Mouse (Mus musculus) left cerebral cortex, postnatal 25 days (tissue): ENCODE results near the gene Tspan18. TPM values are rescaled to one million over a fixed set of nuclear protein-coding genes. Genes with fewer than 3 reads are reported as not detected.
A peak's percentile ranks its signal among the peaks of the same experiment; 100 is the strongest.

Experiments used
- DNase-seq, 2 experiments: peaks; one replicate each; pipeline ENCODE4 v3.0.0; 2022; ENCODE audit warnings: low spot score in 2 of 2, mixed read lengths in 1 of 2
- intact Hi-C: fragments of 180-260 bp; cut with DNase I; formaldehyde crosslinking; loops from one replicate; pipeline ENCODE4 v1.15.1; 2025
- total RNA-seq, 2 experiments: library from RNA; stranded (reverse); gene quantifications; 2 replicates each; pipeline ENCODE4 v1.2.3; 2021

The Tspan18 gene
- total RNA-seq, 2 experiments from 2014 or later: 1.9 to 2.2 TPM

DNA sequence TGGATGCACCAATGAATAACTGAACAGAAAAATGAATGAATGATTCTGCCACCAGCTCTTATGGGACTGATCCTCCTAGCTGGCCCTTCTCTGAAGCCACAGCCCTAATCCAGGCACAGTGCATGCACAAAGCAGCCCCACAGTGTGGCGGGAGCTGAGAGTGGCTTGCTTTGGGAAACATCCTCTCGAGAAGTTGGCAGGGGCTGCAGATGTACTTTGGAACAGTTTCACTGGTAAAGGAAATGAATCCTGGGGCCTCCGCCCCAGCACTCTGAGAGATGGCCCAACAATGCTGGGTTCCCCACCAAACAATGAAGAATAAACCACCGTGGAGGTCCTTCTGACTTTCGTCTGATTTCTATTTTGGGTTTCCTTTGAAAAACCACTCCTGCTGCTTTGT lies 64.2 kb downstream of the Tspan18 start:
- no peak for DNase-seq
- intact Hi-C loops: no loop called here

DNA sequence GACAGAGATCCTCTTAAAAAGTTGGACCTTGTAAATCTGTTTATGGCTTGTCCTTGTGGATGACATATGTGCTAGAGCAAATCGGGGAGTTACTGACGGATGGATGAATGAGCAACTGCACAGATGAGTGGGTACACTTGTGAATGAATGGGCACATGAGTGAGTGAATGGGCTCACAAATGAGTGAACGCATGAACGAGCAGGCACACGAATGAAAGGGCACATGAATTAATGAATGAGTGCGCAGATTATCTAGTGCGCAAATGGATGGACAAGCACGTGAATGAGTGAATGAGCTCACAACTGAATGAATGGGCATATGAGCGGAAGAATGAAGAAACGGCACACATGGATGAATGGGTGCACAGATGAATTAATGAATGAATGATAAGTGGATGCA lies 64.7 kb downstream of the Tspan18 start:
- intact Hi-C loops: no loop called here
- no peak for DNase-seq

DNA sequence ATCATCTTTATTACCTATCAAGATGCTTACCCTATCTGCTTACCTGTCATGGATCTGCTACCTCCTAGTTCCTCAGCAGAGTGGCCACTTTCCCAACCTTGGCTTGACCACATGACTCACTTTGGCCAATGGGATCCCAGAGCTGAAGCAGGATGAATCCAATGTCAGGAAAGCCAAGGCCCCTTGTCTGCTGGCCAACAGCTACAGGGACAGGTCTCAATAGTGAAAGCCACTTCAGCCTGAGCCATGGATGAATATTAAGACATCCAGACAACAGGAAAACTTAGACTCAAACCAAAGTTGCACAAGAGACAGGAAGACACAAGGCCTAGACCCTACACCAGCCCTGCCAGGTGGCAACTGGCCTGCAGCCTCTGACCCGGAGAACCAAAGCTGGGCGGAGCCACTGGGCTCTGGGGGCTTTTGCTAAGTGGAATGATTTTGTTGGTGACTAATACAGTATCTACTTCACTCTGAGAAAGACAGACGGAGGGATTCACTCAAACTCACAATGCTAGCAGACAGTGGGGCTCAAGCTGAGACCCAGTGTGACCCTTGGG lies 65.5 kb downstream of the Tspan18 start:
- intact Hi-C loops: no loop called here

DNA sequence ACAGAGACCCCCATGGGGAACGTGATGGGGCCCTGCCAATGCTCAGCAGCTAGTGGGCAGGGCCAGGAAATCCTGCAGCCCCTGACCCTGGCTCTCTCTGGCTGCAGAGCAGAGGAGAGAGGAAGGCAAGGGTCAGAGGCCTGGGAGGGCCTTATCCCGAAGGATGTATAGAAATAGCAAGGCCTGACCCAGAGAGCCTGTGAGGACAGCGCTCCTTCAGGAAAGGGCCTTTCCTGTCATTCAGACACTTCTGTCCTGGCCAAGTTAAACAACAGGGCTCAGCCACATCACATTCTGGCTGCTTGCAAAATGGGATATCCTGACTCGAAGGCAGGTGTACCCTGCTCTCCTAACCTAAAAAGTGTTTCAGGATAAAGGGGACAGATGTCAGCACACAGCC lies 66.5 kb downstream of the Tspan18 start:
- intact Hi-C loops: no loop called here
- no peak for DNase-seq

More for the DNA sequence above, 65.5 kb downstream of the Tspan18 start:
- DNase-seq: no peak

DNA sequence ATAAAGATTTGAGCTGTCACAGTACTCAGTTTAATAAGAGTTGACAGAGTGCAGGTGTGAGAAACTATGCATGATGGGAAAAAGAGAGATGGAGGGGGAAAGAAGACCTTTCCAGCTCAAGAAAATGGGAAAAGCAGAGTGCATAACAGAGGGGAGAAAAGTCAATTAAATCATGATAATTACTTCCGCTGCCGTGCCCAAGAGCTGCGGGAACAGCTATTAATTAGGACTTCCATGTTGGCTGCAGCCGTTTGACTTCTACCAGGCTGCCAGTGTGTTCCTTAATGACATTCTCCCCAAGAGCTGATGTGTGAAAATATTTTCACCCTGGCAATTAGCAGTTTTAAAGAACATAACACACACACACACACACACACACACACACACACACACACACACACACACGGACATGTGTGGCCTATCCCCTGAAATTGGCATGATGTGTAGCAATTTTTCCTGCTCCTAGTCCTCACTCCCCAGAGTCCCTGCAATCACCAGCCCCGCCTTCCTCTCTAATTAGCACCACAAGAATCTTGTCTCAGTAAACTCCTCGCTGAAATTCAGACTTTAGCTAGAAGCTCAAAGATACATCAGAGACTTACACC lies 67.6 kb downstream of the Tspan18 start:
- intact Hi-C loops: no loop called here
- DNase-seq: no peak

DNA sequence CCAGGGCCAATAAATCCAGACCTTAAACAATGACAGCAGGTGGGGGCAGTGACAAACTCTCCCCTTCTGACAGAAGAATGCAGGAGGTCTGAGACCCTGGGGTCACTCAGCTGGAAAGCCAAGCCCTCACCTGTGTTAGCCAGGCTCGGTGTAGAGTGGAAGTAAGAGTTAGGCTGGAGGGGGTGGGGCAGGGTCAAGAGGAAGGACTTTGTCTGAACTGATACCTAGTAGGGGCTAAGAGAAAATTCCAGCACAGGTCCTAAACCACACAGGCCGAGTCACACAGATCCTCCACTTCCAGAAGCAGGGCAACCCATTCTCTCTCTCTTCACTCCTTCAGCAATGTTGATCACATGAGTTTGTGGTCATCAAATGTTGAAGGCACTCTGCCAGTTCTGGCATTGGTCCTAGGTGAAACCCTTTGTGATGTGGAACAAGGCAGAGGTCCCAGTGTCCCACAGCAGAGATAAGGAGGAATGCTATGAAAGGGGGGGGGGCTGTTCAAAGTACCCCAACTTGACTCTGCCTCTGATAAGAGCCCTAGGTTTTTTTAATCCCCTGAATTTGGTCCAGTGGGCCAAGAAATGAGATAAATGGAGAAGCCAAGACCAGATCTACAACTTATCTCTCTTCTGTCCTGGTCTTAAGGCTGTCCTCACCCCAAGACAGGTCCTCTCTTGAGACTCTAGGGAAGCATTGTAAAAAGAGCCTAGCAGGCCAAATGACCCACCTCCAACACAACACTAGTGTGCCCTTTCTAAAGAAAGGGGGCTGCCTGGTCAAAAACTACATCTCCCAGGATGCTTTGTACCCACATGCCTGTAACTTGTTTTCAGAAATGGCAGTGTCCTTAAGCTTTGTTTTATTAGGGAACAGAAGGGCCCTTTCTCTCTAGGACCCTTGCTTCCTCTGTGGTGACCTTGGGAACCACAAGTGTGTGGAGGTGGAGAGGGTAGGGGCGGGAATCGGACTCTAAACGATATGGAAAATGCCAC lies 71.7 kb downstream of the Tspan18 start:
- DNase-seq: no peak
- intact Hi-C loops: no loop called here

DNA sequence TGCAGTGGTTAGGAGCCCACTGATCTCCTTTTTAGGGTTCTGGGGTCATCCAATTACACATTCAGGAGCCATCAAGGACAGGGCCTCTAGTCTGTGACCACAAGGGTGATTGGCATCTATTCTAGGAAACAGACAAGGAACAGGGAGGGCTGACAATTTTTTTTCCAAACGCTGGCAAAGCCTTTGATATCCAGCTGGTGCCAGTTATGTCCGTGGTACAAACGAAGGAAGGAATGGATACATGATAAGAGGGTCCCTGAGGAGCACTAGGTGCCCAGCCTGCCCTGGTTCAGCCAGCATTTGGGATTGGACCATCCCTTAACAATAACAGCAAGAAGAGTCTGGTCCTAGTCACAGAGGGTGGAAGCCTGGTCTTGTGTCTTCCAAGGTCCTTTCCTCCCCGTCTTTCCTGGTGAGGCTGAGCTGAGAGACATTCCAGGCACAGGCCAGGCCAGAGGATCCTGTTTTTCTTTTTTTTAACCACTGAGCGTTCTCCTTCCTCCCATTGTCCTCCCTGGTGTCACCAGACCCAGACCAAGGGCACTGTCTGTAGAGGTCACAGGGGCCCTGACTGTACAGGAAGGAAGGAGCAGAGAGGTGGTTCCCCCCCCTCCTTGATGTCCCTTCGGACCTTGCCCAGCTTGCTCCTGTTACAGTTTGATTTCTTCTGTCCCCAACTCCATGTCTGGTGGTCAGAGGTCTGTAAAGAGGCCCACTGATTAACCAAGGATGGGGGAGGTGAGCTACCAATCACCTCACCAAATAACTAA lies 72.6 kb downstream of the Tspan18 start:
- intact Hi-C loops: no loop called here
- no peak for DNase-seq

DNA sequence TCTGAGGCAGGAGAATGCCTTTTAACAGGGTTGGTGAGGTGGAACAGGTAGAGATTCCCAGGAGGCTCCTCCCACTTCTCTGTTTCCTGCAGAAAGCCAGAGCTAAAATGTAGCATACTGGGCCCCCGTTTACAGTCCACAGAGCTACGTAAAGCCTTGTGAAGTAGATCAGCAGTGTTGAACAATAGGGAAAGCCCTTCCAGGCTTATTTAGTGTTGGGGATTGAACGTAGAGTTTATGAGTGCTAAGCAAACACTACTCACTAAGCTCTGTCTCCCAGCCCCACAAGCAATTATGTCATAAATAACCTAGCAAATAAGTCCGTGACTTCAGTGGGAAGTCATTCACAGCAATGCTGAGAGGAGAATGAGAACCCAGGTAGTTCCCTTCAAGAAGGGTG lies 76.7 kb downstream of the Tspan18 start:
- DNase-seq: no peak
- intact Hi-C loops: no loop called here

DNA sequence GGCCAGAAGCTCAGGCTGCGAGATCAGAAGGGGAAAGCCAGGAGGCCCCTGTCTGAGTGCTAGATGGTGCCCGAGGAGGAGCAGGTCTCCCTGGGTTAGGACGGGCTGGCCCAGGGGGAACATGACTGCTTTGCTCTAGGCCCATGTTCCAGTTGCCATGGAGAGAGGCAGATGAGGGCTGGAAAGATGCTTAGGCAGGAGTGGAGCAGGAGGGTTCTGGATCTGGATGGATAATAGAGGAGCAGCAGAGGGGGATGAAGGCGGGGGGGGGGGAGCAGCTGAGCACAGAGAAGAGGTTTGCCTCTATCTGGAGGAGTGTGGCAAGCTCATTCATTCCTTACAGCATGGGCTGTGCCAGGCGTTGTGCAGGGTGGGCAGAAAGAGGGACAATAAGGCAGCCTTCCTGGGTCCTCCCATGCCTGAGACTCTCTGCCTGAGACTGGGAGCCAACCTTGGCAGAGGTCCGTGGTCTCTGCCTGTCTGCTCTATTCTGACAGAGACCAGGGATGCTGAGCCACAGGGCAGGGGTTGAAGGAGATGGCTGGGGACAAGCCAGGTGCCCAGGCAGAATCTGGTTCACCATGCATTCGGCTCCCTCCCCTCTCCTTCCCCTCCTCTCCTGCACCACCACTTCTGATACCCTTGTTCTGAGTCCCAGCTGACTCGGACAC lies 77.4 kb downstream of the Tspan18 start:
- intact Hi-C loops: no loop called here
- no peak for DNase-seq

DNA sequence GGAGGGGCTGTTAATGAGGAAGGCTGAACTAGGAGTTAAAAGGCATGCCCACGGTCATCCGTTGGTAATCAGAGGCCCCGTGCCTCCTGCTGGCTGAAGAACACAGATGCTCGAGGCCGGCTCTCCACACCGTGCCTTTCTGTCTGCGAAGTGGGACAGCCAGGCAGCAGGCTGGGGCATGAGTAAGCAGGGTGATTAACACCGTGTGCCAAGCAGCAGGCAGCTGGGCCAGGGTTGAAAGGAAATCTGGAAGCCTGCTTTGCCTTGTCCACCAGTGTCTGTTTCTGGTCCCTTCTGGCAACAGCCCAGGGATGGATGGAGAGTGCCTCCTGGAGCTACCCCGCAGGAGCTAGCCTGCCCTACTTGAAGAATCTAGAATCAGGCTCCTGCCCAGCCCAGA lies 81.9 kb downstream of the Tspan18 start:
- peak in 1 of 2 experiments; percentile 49 for DNase-seq
- intact Hi-C loops: no loop called here

DNA sequence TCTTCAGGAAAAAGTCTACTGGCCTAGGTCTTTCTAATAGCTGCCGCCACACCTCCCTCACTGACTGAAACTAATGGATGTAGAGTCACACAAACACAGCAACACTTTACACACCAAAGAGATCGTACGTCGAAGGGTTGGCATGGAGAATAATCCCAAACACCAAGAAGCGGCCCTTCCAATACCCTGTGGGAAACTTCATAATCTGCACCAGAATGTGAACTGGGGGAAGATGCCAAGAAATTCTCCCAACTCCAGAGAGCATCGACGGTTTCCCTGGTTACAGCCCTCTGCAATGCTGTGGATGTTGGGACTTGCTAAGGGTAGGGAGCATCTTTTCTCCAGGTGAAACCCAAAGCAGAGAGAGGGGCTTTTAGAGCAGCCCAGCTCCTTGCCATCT lies 83.7 kb downstream of the Tspan18 start:
- intact Hi-C loops: no loop called here
- no peak for DNase-seq

DNA sequence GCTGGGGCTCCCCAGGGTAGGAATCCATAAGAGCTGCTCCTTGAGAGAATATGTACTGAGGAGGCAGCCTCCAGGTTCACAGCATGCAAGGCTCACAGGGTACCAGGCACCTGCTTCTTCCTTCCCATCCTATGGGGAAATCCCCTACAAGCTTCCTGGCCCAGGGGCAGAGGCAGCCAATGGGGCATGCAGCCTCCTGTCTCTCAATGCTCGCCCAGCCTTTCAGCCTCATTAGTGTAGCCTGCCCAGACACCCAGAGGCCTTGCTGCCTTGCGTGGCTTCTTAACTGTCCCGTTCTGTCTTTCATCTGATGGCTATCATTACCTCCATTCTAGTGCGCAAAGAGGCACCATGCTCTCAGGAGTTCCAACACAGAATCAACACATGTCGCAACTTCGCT lies 85.2 kb downstream of the Tspan18 start:
- intact Hi-C loops: no loop called here
- no peak for DNase-seq

DNA sequence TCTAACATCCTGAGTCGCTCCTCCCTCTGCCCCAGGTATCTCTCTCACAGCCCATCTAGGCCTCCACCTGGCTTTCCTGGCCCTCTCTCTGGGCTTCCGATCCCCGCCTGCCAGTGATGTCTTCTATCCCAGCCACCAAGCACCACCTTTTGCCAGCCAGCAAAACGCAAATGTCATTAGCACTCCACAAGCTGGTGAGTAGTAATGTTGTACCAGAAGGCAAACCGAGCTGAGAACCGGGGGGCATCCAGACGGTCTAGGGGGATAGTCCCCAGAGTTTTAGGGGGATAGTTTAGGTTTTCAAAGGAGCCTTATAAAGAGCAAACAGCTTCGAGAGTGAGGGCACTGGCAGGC lies 90.2 kb downstream of the Tspan18 start:
- DNase-seq: no peak
- intact Hi-C loops: no loop called here

DNA sequence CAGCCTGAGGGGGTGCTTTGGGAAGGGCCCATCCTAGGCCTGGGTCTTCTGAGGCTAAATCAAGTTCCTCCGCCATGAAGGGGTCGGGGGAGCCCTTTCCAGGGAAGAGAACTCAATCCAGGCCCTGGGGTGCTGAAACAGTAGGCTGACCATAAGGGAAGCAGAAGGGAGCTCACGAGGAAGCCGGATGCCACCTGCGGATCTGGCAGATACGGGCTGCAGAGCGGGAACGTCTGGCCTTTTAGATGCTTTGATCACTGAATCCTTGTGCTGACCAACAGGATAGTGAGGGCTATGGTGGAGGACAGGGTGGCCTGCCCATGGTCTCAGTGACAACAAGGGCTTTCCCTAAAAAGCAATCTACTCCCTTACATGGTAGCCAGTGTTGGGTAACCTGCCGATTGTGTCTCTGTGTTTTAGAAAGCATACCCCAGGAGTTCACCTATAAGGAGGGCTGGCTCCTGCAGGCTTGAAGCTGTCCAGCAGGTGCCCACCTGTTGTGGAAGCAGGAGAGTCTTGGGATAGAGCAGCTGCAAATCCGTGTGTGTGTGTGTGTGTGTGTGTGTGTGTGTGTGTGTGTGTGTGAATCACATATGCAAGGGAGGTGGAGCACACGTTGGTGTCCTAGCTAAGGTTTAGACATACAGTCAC lies 90.7 kb downstream of the Tspan18 start:
- DNase-seq: no peak
- intact Hi-C loops: no loop called here

DNA sequence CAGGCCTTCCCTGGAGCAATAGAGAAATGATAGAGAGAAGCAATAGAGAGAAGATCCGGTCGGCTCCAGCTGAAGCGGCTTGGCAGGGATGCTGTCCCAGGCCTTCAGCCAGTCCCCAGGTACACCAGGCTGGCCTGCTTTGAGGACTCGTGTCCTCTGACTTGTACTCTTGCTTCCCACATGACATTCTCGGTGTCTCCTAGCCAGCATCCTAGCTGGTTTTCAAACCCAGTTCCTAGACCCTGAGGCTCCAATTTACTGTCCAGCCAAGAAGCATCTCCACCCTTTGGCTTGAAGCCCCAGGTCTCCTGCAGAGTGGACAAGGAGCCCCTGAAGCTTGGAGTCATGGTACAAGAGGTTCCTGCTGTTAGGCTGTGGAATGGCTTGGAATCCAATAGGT lies 92.1 kb downstream of the Tspan18 start:
- no peak for DNase-seq
- intact Hi-C loops: no loop called here

DNA sequence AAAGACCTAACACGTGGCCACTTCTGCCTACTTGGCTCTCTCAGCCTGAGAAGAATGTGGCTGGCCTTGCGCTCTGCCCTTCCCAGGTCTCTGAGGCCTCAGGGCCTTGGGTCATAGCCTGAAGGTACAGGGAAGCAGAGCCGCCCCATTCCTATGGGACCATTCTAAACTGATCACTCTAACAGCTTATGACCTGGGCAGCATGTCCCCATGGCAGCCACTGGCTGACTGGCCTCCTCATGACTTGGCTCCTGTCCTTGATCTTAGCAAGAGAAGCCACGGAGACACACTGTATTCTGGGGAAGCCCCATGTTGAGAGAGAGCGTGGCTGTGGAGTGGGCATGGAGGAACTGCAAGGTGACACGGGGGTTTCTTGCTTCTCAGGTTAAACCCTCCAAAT lies 95.4 kb downstream of the Tspan18 start:
- DNase-seq: no peak
- intact Hi-C loops: no loop called here

DNA sequence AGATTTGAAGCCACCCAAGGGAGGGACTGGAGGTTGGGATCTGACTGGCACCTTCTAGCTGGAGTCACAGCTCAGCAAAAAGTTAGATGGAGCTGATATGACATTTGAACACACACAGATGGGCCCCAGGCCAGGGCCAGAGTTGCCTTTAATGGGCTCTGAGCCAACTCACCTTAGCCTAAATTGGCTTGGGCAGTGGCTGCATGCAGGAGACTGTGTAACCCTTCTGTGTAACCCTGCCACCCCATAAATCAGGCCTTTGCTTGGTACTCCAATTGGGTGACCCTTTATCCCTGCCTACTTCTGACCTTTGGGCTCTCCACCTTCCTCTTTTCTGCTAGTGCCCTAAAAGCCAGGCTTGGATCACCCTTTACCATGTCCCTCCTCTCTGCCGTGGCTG lies 97.2 kb downstream of the Tspan18 start:
- intact Hi-C loops: no loop called here
- DNase-seq: no peak

DNA sequence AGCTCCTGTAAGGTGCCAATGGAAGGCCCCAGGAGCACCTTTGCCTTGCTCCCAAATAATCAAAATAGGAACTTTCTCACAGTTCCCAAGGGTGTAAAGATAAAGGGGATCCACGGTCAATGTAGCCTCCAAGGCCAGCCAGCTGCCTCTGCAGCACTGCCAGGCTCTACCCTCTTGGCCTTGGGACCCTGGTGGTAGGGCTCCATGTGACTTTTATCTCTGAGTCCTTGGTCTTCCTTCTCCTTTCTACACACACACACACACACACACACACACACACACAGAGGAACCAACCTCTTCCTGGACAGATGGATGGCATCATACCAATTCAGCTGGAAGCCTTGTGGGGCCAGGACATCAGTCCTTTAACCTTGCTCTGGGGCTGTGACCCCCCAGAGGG lies 102.2 kb downstream of the Tspan18 start:
- intact Hi-C loops: no loop called here
- DNase-seq: no peak

DNA sequence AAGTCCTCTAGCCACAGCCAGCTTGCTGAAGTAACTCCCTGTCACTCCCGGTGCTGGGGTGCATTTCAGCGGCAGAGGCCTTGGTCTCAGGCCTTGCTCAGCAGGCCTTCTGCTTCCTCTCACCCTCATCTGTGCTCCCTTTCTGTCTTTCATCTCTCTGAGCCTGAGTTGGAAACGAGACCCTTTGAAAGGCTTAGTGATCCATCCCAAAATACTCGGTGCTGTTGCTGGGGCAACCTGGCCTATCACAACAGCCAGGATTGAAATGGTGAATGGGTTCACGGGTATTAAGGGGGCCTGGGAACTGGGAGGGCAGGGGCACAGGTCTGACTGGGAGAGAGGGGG lies 105.9 kb downstream of the Tspan18 start:
- no peak for DNase-seq
- intact Hi-C loops: no loop called here
